Mouse (Mus musculus) effector memory CD4-positive, alpha-beta T cell, adult 5 months (primary cell): Measurements from ENCODE around the gene Olfr58. TPM values are rescaled to one million over a fixed set of nuclear protein-coding genes. Genes with fewer than 3 reads are reported as not detected.

Source experiments
- polyA plus RNA-seq: library from polyadenylated mRNA; unstranded; fragments of 100-300 nt; shearing (Covaris generic); gene quantifications from one replicate; pipeline ENCODE4 v1.2.1, GENCODE M21; 2017

Gene Olfr58
- not detected for polyA plus RNA-seq

GRCm38 (mm10) chr9:19779983-19780382 is at the start of gene Olfr58:
Gene Olfr58, plus strand, starts transcription at chr9:19780283.

DNA sequence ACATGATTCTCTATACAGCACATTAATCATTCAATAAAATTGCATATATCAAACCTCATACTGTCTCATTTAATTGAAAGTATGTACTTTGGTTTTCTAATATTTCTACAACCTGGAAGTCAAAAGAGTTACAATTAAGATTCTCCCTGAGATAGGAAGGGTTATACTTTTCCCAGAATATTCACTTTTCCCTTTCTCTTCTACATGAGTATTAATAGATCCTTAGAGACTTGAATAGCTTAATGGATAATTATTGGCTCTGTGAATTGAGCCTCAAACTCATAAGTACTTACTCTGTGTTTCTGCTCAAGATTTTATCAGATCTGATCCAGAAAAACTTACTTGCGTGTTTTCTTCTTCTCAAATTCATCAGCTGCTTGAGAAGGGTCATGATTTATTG is 24.5 kb downstream of the Olfr58 start, which contains the start of gene Olfr859:
Olfr859 (plus strand) TSS at position 301 of the 400 bp plus-strand sequence.

Other genes with a start within 250 kb of the Olfr58 start
- gene Olfr853, start 239.2 kb upstream of the Olfr58 start, polyA plus RNA-seq, result not detected
- not detected for gene Olfr854, start 212.9 kb upstream of the Olfr58 start, polyA plus RNA-seq
- gene Olfr855, start 197.7 kb upstream of the Olfr58 start, polyA plus RNA-seq, result not detected
- gene Zfp317, start 158.2 kb upstream of the Olfr58 start, polyA plus RNA-seq, result 26.6 TPM
- gene Olfr857, start 70.8 kb upstream of the Olfr58 start, polyA plus RNA-seq, result not detected
- gene Olfr859, start 24.6 kb downstream of the Olfr58 start, polyA plus RNA-seq, result not detected
- gene Olfr860, start 69.5 kb downstream of the Olfr58 start, polyA plus RNA-seq, result 0.40 TPM
- not detected for gene Olfr862, start 107.7 kb downstream of the Olfr58 start, polyA plus RNA-seq
- 1.3 TPM for gene Olfr77, start 136.6 kb downstream of the Olfr58 start, polyA plus RNA-seq
- not detected for gene Olfr866, start 247.8 kb downstream of the Olfr58 start, polyA plus RNA-seq